Mouse (Mus musculus) stomach, postnatal 0 days (tissue): ENCODE measurements around the gene Otud7a. TPM values are rescaled to one million over a fixed set of nuclear protein-coding genes. Genes with fewer than 3 reads are reported as not detected.

ENCODE experiments used
- ATAC-seq: fragments of 200-750 bp; cut with Nextera tagmentation; 2 replicates; pipeline ENCODE4 v1.8.0; 2017; ENCODE audit not compliant: low FRiP score, low TSS enrichment
- DNase-seq: peaks from one replicate; pipeline ENCODE4 v3.0.0-alpha.2; 2016; ENCODE audit warnings: low spot score
- H3K27ac ChIP-seq: fragments of 300-500 bp; sonication (generic); replicated peaks from 2 replicates; pipeline ENCODE4 v1.5.1; 2014; ENCODE audit warnings: mild to moderate bottlenecking, control low read depth
- H3K27me3 ChIP-seq: fragments of 300-500 bp; sonication (generic); 2 replicates; pipeline ENCODE4 v1.6.1; 2014; ENCODE audit warnings: low read length; ENCODE audit not compliant: control insufficient read depth, insufficient read depth
- H3K36me3 ChIP-seq: fragments of 300-500 bp; sonication (generic); 2 replicates; pipeline ENCODE4 v1.6.1; 2014; ENCODE audit warnings: low read length, mixed read lengths; ENCODE audit not compliant: control insufficient read depth, insufficient read depth
- H3K4me1 ChIP-seq: fragments of 300-500 bp; sonication (generic); replicated peaks from 2 replicates; pipeline ENCODE4 v1.6.1; 2014; ENCODE audit warnings: antibody characterized with exemption; ENCODE audit not compliant: control insufficient read depth, insufficient read depth
- H3K4me2 ChIP-seq: fragments of 300-500 bp; sonication (generic); replicated peaks from 2 replicates; pipeline ENCODE4 v1.6.1; 2014; ENCODE audit warnings: low read depth, mild to moderate bottlenecking, control low read depth, moderate library complexity
- H3K4me3 ChIP-seq: fragments of 300-500 bp; sonication (generic); 2 replicates; pipeline ENCODE4 v1.5.1; 2014; ENCODE audit warnings: low read depth, low read length, control low read depth
- H3K9ac ChIP-seq: fragments of 300-500 bp; sonication (generic); 2 replicates; pipeline ENCODE4 v1.6.1; 2014; ENCODE audit warnings: mild to moderate bottlenecking, low read length, control low read depth, mixed read lengths
- H3K9me3 ChIP-seq: fragments of 300-500 bp; sonication (generic); 2 replicates; pipeline ENCODE4 v1.6.1; 2016; ENCODE audit warnings: low read length; ENCODE audit not compliant: control insufficient read depth
- CTCF ChIP-seq: IDR thresholded peaks from 2 replicates; pipeline ENCODE4 v1.5.1; 2016; ENCODE audit warnings: antibody characterized with exemption, low read depth, mild to moderate bottlenecking, moderate library complexity
- EP300 ChIP-seq: optimal IDR thresholded peaks from 2 replicates; pipeline ENCODE3; 2016; ENCODE audit warnings: antibody characterized with exemption
- WGBS: fragments of 180-500 bp; shearing (Covaris S2); extraction: QIAGEN DNeasy Blood & Tissue Kit; methylation state at CpG from one replicate; pipeline ENCODE4 v1.1.7; 2014; 5-methylcytosine and 5-hydroxymethylcytosine counted together
- polyA plus RNA-seq: library from polyadenylated mRNA; unstranded; fragments of >200 nt; fragmentation: Nextera tagmentation; extraction: Ambion mirVana; gene quantifications from 2 replicates; pipeline ENCODE4 v1.2.1, GENCODE M21; 2015

The Otud7a gene
- polyA plus RNA-seq, 1 experiment from 2014 or later = 0.13 TPM

DNA sequence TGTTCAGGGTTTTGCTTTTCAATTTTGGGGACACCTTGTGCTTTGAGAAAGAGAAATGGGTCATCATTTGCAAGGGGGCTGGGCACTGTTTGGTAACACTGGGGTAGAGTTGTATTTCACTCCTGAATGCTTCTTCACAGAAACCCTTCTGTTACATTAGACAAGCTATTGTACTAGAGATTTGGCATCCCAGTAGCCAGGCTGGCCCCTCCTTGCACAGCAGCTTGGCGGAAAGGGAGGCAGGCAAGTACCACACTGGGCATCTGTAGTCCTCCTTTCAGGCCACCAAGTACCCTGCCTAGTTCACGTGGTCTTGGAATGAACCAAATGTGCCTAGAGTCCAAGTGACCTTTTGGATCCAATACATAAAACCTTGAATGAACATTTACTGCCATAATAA is 18.1 kb downstream of the Otud7a start:
- Histone ChIP-seq H3K27me3 (no peaks in the 10 kb centered on the region), H3K9me3 (no peaks in the 10 kb centered on the region), H3K9ac (no peak overlapping the region), H3K27ac (no peak overlapping the region), H3K4me3 (no peak overlapping the region), H3K4me2 (no peak overlapping the region), H3K36me3 (no peaks in the 10 kb centered on the region), H3K4me1 (no peaks in the 10 kb centered on the region)
- WGBS = 76% methylated on average over 2 of the region's 2 CpGs
- ATAC-seq = no peak
- no peak for DNase-seq
- TF ChIP-seq CTCF (no peak), EP300 (no peak)

GRCm38 (mm10) chr7:63466729-63467128 is 22.2 kb downstream of the Otud7a start:
- no peak overlapping the region for H3K9ac ChIP-seq
- no peak overlapping the region for H3K4me2 ChIP-seq
- ATAC-seq (no peak), DNase-seq (no peak)
- H3K9me3 ChIP-seq = no peaks in the 10 kb centered on the region
- no peaks in the 10 kb centered on the region for H3K36me3 ChIP-seq
- H3K27ac ChIP-seq = no peak overlapping the region
- no peak overlapping the region for H3K4me3 ChIP-seq
- WGBS = 84% methylated on average over 6 of the region's 6 CpGs
- no peaks in the 10 kb centered on the region for H3K27me3 ChIP-seq
- H3K4me1 ChIP-seq = no peaks in the 10 kb centered on the region
- no peak for TF ChIP-seq CTCF
- no peak for TF ChIP-seq EP300

DNA sequence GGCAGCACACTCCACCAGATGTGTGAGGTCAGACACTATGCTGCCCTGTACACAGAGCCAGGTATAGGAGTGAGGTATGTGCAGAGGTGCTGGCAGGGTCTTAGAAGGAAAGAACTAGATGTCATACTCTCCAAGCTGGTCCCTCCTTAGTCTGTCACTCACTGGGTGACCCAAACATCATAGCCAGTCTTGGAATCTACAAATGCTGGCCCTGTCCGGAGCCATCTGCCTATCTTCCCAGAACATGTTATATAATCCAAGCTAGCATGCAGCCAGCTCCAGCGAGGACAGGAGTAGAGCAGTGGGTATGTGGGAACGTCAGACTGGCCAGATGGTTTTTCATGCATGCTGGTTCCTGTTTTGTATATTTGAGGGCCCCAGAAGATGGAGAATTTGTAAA is 23.7 kb downstream of the Otud7a start:
- Histone ChIP-seq H3K27me3 (no peaks in the 10 kb centered on the region), H3K4me1 (no peaks in the 10 kb centered on the region), H3K36me3 (no peaks in the 10 kb centered on the region), H3K9ac (no peak overlapping the region), H3K27ac (no peak overlapping the region), H3K4me2 (no peak overlapping the region), H3K4me3 (no peak overlapping the region), H3K9me3 (no peaks in the 10 kb centered on the region)
- no peak for ATAC-seq
- WGBS = 73% methylated on average over 3 of the region's 3 CpGs
- DNase-seq = no peak
- no peak for TF ChIP-seq CTCF
- no peak for TF ChIP-seq EP300

GRCm38 (mm10) chr7:63483091-63483490 is 38.5 kb downstream of the Otud7a start:
- no peak overlapping the region for H3K9ac ChIP-seq
- H3K4me1 ChIP-seq = no peaks in the 10 kb centered on the region
- H3K9me3 ChIP-seq = no peaks in the 10 kb centered on the region
- ATAC-seq (no peak), DNase-seq (no peak)
- H3K27ac ChIP-seq = no peak overlapping the region
- no peak overlapping the region for H3K4me2 ChIP-seq
- no peak overlapping the region for H3K4me3 ChIP-seq
- 87% methylated on average over 2 of the region's 2 CpGs for WGBS
- TF ChIP-seq CTCF (no peak), EP300 (no peak)
- H3K36me3 ChIP-seq = no peaks in the 10 kb centered on the region
- no peaks in the 10 kb centered on the region for H3K27me3 ChIP-seq

GRCm38 (mm10) chr7:63497051-63497547 is 52.5 kb downstream of the Otud7a start:
- Histone ChIP-seq H3K27me3 (no peaks in the 10 kb centered on the region), H3K27ac (no peak overlapping the region), H3K36me3 (no peaks in the 10 kb centered on the region), H3K4me3 (no peak overlapping the region), H3K4me2 (no peak overlapping the region), H3K9ac (no peak overlapping the region), H3K9me3 (no peaks in the 10 kb centered on the region), H3K4me1 (no peaks in the 10 kb centered on the region)
- DNase-seq (no peak), ATAC-seq (no peak)
- 59% methylated on average over 9 of the region's 9 CpGs for WGBS
- no peak for TF ChIP-seq EP300
- no peak for TF ChIP-seq CTCF

DNA sequence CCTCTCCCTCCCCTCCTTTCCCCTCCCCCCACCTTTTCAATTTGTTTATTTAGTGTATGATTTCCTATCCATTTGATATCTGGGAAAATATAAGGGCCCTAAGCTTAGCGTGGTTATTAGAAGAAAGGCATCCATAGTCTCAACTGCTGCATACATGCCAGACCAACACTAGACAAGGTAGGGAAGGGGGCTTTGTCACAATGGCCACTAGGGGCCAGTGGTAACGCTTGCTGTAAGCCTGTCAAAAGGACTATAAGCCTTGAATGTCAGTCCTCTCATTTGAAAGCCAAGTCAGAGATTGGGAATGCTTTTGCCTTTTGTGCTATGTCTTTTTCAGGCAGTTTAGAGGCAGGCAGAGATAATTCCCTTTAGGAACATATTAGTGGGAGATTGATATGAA is 59.7 kb downstream of the Otud7a start:
- no peak overlapping the region for H3K9ac ChIP-seq
- H3K27ac ChIP-seq = no peak overlapping the region
- TF ChIP-seq CTCF = peak; percentile 53
- TF ChIP-seq EP300 = no peak
- ATAC-seq = no peak
- no peaks in the 10 kb centered on the region for H3K4me1 ChIP-seq
- no peak for DNase-seq
- no peaks in the 10 kb centered on the region for H3K27me3 ChIP-seq
- no peaks in the 10 kb centered on the region for H3K9me3 ChIP-seq
- no peak overlapping the region for H3K4me2 ChIP-seq
- no peak overlapping the region for H3K4me3 ChIP-seq
- WGBS = 24% methylated on average over 2 of the region's 2 CpGs
- H3K36me3 ChIP-seq = no peaks in the 10 kb centered on the region
